Mouse (Mus musculus): ENCODE measurements around the gene Gm9970.

DNA sequence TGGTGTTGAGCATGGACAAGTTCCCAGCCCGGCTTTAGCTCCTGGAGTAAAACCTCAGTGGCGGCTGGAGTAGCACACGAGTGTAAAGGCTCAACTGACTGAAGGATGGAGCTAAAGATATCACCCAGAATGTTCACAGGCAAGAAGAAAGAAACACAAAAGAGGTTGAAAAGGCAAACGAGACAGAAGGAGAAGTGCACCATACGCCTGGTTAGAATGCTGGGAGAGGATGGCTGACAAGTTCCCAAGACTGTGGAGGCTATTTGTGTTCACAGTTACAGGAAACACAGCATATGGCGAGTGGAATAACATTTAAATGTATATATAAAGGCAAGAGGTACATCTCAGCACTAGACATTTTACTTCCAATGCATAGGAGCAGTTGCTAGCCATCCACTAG is 32.0 kb upstream of the Gm9970 start:
- TF ChIP-seq EP300 (IDR thresholded peaks at IDR 0.05; ENCODE audit: low read depth in 1 of 2, low read length in 2 of 2), result no peak
- TF ChIP-seq POLR2A (IDR thresholded peaks at IDR 0.05; ENCODE audit: control insufficient read depth in 1 of 2, insufficient read depth in 1 of 2, low read depth in 1 of 2, low read length in 2 of 2, poor library complexity in 1 of 2), result no peak
- TF ChIP-seq CHD1 (IDR thresholded peaks at IDR 0.05; ENCODE audit: low read depth, low read length), result no peak
- TF ChIP-seq E2F4 (IDR thresholded peaks at IDR 0.05; ENCODE audit: borderline replicate concordance, low read depth, low read length), result no peak
- TF ChIP-seq CTCF (IDR thresholded peaks at IDR 0.05 in 2 of 3, conservative IDR thresholded peaks at IDR 0.05 in 1 of 3; ENCODE audit: control insufficient read depth in 1 of 3, insufficient read depth in 1 of 3, low read depth in 2 of 3, low read length in 3 of 3, poor library complexity in 1 of 3, severe bottlenecking in 1 of 3), result no peak
- no peak for TF ChIP-seq BHLHE40 (IDR thresholded peaks at IDR 0.05; ENCODE audit: borderline replicate concordance, low read depth, low read length)
- TF ChIP-seq ZNF384 (IDR thresholded peaks at IDR 0.05; ENCODE audit: low read depth, low read length), result no peak
- no peak for TF ChIP-seq CHD2 (IDR thresholded peaks at IDR 0.05; ENCODE audit: low read length)
- no peak for TF ChIP-seq GABPA (IDR thresholded peaks at IDR 0.05; ENCODE audit: low read depth, low read length)
- TF ChIP-seq ZKSCAN1 (IDR thresholded peaks at IDR 0.05; ENCODE audit: low read depth, low read length), result no peak
- TF ChIP-seq TAL1 (IDR thresholded peaks at IDR 0.05; ENCODE audit: low read length), result no peak
